Mouse (Mus musculus) midbrain, embryonic 14.5 days (tissue): ENCODE measurements at regions not wholly inside any gene's neighbourhood (a gene's known extent, or its start where the extent isn't known, plus 50 kb on each side); places are given as distances from the start of the nearest gene placed in this dataset.

Experiments used
- ATAC-seq: fragments of 200-750 bp; cut with Nextera tagmentation; 2 replicates; pipeline ENCODE4 v1.8.0; 2017; ENCODE audit warnings: moderate number of reproducible peaks, moderate library complexity; ENCODE audit not compliant: low FRiP score, low TSS enrichment
- DNase-seq: peaks from one replicate; pipeline ENCODE4 v3.0.0-alpha.2; 2015
- H3K27ac ChIP-seq: fragments of 300-500 bp; sonication (generic); replicated peaks from 2 replicates; pipeline ENCODE4 v1.5.1; 2014; ENCODE audit warnings: mild to moderate bottlenecking, low read depth, low read length, moderate library complexity
- H3K27me3 ChIP-seq: fragments of 300-500 bp; sonication (generic); 2 replicates; pipeline ENCODE4 v1.6.1; 2014; ENCODE audit warnings: low read length, control low read depth, mixed read lengths; ENCODE audit not compliant: control insufficient read depth, insufficient read depth
- H3K36me3 ChIP-seq: fragments of 300-500 bp; sonication (generic); 2 replicates; pipeline ENCODE4 v1.6.1; 2014; ENCODE audit warnings: low read length, control low read depth; ENCODE audit not compliant: control insufficient read depth, insufficient read depth
- H3K4me1 ChIP-seq: fragments of 300-500 bp; sonication (generic); 2 replicates; pipeline ENCODE4 v1.6.1; 2014; ENCODE audit warnings: mild to moderate bottlenecking, antibody characterized with exemption, low read length, control low read depth; ENCODE audit not compliant: control insufficient read depth, insufficient read depth
- H3K4me2 ChIP-seq: fragments of 300-500 bp; sonication (generic); 2 replicates; pipeline ENCODE4 v1.6.1; 2014; ENCODE audit warnings: mild to moderate bottlenecking, low read length, moderate library complexity
- H3K4me3 ChIP-seq: fragments of 300-500 bp; sonication (generic); replicated peaks from 2 replicates; pipeline ENCODE4 v1.5.1; 2014; ENCODE audit warnings: low read depth, low read length
- H3K9ac ChIP-seq: fragments of 300-500 bp; sonication (generic); replicated peaks from 2 replicates; pipeline ENCODE4 v1.6.1; 2014; ENCODE audit warnings: mild to moderate bottlenecking, low read length, moderate library complexity
- H3K9me3 ChIP-seq: fragments of 300-500 bp; sonication (generic); 2 replicates; pipeline ENCODE4 v1.6.1; 2016; ENCODE audit warnings: low read length, control low read depth, mixed read lengths; ENCODE audit not compliant: control insufficient read depth
- WGBS: fragments of 180-500 bp; shearing (Covaris S2); extraction: QIAGEN DNeasy Blood & Tissue Kit; methylation state at CpG from one replicate; pipeline ENCODE4 v1.1.7; 2014; 5-methylcytosine and 5-hydroxymethylcytosine counted together

- no peak for DNase-seq
- Histone ChIP-seq H3K27ac (no peak overlapping the region), H3K36me3 (no peaks in the 10 kb centered on the region), H3K4me3 (no peak overlapping the region), H3K27me3 (no peaks in the 10 kb centered on the region), H3K9me3 (no peaks in the 10 kb centered on the region), H3K9ac (no peak overlapping the region), H3K4me2 (no peak overlapping the region), H3K4me1 (no peaks in the 10 kb centered on the region)
- WGBS: 94% methylated on average over 2 of the region's 2 CpGs
- ATAC-seq: no peak
These were observed 603.0 kb upstream of the Rag2 start for GRCm38 (mm10) chr2:101021515-101021914.

DNA sequence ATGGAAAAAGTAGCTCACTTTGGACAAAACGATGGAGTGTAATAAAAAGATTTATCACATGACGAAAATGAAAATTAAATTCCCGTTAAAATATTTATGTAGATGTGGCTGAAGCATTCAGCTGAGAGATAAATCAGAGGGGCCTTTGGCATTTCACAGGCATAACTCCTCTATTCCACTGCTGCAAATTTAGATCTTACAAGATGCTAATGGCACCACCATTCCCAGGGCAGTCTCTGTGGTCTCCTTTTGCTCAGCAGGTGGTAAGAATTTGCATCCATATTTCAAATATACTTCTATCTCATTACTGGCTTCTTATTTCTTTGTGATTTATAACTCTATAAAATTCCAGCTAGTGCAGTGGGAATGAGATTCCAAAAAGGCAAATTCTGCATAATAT, 581.5 kb upstream of the Rag2 start:
- H3K9me3 ChIP-seq: no peaks in the 10 kb centered on the region
- ATAC-seq (no peak), DNase-seq (peak; percentile 14)
- no peak overlapping the region for H3K4me2 ChIP-seq
- H3K36me3 ChIP-seq: no peaks in the 10 kb centered on the region
- H3K27me3 ChIP-seq: no peaks in the 10 kb centered on the region
- no peak overlapping the region for H3K9ac ChIP-seq
- no peak overlapping the region for H3K4me3 ChIP-seq
- H3K4me1 ChIP-seq: no peaks in the 10 kb centered on the region
- H3K27ac ChIP-seq: no peak overlapping the region
- 81% methylated on average over 3 of the region's 3 CpGs for WGBS

DNA sequence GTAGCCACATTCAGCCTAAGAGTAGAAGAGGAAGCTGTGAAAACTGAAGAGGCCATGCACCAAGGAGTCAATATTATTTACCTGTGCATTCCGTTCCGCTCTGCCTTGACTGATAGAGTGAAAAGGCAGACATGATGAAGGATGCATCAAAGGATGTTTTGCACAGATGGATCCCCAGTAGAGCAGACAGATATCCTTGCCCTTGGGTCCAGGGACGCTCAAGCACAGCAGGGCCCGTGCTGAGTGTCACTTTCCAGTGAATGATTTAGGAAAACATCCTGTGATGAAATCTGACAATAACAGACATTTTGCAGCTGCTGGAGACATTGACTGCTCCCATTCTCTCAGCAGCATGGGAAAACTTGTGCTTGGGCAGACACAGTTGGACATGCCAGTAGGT, 561.6 kb upstream of the Rag2 start:
- Histone ChIP-seq H3K27me3 (no peaks in the 10 kb centered on the region), H3K4me2 (no peak overlapping the region), H3K9me3 (no peaks in the 10 kb centered on the region), H3K4me3 (no peak overlapping the region), H3K9ac (no peak overlapping the region), H3K36me3 (no peaks in the 10 kb centered on the region), H3K4me1 (no peaks in the 10 kb centered on the region), H3K27ac (no peak overlapping the region)
- ATAC-seq (no peak), DNase-seq (no peak)
- 81% methylated on average over 4 of the region's 4 CpGs for WGBS

- no peak for ATAC-seq
- Histone ChIP-seq H3K4me3 (no peak overlapping the region), H3K36me3 (no peaks in the 10 kb centered on the region), H3K9me3 (no peaks in the 10 kb centered on the region), H3K27ac (no peak overlapping the region), H3K27me3 (no peaks in the 10 kb centered on the region), H3K4me2 (no peak overlapping the region), H3K9ac (no peak overlapping the region), H3K4me1 (no peaks in the 10 kb centered on the region)
- DNase-seq: no peak
These were observed 549.5 kb upstream of the Rag2 start for GRCm38 (mm10) chr2:101074990-101075389.

DNA sequence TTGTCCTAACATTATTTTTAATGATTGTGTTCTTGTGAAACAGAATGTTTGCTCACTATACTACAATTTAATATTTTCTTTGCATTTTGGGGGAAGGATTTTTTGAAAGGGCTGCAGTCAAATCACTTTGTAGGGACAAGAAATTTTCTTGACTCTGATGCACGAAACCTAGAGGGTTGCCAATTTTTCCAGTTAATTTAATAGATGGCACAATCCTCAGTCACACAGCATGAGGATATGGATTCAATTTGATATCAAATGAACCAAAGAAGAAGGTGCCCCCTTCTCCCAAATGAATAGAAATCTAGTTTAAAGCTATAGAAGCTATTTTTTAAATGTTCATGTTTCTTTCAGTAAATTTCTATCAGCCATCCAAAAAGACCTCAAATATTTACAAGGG, 544.3 kb upstream of the Rag2 start:
- Histone ChIP-seq H3K9ac (no peak overlapping the region), H3K4me1 (no peaks in the 10 kb centered on the region), H3K4me2 (no peak overlapping the region), H3K27me3 (no peaks in the 10 kb centered on the region), H3K9me3 (no peaks in the 10 kb centered on the region), H3K27ac (no peak overlapping the region), H3K36me3 (no peaks in the 10 kb centered on the region), H3K4me3 (no peak overlapping the region)
- no peak for ATAC-seq
- WGBS: 83% methylated on average over 1 of the region's 1 CpGs
- DNase-seq: no peak

- no peak for DNase-seq
- Histone ChIP-seq H3K4me3 (no peak overlapping the region), H3K9ac (no peak overlapping the region), H3K9me3 (no peaks in the 10 kb centered on the region), H3K27ac (no peak overlapping the region), H3K4me2 (no peak overlapping the region), H3K4me1 (no peaks in the 10 kb centered on the region), H3K36me3 (no peaks in the 10 kb centered on the region), H3K27me3 (no peaks in the 10 kb centered on the region)
- ATAC-seq: no peak
These were observed 540.7 kb upstream of the Rag2 start for GRCm38 (mm10) chr2:101083813-101084212.

DNA sequence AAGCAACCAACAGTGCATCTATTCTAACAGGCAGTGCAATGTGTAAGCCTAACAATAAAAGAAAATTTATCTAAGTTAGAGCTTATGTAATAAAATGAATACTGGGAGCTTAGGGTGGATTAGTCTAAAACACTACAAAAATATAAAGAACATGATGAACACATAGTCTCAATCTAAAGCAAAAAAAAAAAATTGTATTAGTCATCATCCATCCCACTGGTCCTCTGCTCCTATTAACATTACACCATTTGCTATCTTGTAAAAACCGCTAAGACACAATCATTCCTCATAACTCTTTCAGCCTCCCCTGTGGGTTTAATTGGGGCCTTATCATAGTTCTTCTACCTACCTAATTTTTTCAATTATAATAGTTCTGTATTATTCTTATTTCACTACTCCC, 539.9 kb upstream of the Rag2 start:
- H3K9me3 ChIP-seq: no peaks in the 10 kb centered on the region
- WGBS: 85% methylated on average over 1 of the region's 1 CpGs
- H3K27me3 ChIP-seq: no peaks in the 10 kb centered on the region
- no peak overlapping the region for H3K9ac ChIP-seq
- DNase-seq: no peak
- H3K4me3 ChIP-seq: no peak overlapping the region
- no peaks in the 10 kb centered on the region for H3K4me1 ChIP-seq
- ATAC-seq: no peak
- H3K36me3 ChIP-seq: no peaks in the 10 kb centered on the region
- H3K27ac ChIP-seq: no peak overlapping the region
- H3K4me2 ChIP-seq: no peak overlapping the region

DNA sequence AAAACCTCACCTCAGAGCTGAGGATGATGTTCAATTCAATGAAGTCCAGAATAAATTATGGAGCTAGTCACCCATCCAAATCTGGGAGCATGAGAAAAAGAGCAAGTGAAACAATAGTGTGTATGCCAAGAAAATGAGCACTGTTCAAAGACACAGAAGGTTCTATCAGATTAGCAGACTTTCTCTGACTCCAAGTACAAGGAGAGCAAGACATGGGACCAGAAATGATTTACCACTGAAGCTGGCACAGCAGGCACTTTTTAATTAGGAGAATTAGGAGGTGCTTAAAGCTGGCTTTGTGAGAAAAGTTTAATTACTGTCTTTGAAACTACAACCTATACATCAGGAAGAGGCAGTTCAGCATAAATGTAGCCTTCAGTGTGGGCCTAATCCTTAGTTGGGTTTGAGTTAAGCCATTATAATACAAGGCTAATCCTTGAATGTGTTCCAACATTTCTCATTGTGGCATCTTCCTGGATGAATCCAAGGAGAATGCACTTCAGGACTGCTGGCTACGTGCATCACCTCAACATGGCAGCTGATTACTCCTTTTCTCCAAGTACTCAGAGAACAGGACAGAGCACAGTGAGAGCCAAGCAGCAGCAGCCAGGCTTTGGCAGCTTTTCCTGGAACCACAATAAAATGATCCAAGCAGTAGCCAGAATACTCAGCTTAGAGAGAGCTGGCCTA, 517.2 kb upstream of the Rag2 start:
- Histone ChIP-seq H3K27me3 (no peaks in the 10 kb centered on the region), H3K4me3 (no peak overlapping the region), H3K4me2 (no peak overlapping the region), H3K9me3 (no peaks in the 10 kb centered on the region), H3K9ac (no peak overlapping the region), H3K36me3 (no peaks in the 10 kb centered on the region), H3K4me1 (no peaks in the 10 kb centered on the region), H3K27ac (no peak overlapping the region)
- peak; percentile 21 for DNase-seq
- WGBS: 30% methylated on average over 1 of the region's 1 CpGs
- no peak for ATAC-seq

- no peaks in the 10 kb centered on the region for H3K36me3 ChIP-seq
- DNase-seq (no peak), ATAC-seq (no peak)
- no peaks in the 10 kb centered on the region for H3K27me3 ChIP-seq
- no peaks in the 10 kb centered on the region for H3K4me1 ChIP-seq
- no peak overlapping the region for H3K27ac ChIP-seq
- no peaks in the 10 kb centered on the region for H3K9me3 ChIP-seq
- WGBS: 24% methylated on average over 1 of the region's 1 CpGs
- H3K9ac ChIP-seq: no peak overlapping the region
- H3K4me2 ChIP-seq: no peak overlapping the region
- H3K4me3 ChIP-seq: no peak overlapping the region
These were observed 487.7 kb upstream of the Rag2 start for GRCm38 (mm10) chr2:101136867-101137266.
